Mouse (Mus musculus): ENCODE results near the gene Hk1.

Gene Hk1

DNA sequence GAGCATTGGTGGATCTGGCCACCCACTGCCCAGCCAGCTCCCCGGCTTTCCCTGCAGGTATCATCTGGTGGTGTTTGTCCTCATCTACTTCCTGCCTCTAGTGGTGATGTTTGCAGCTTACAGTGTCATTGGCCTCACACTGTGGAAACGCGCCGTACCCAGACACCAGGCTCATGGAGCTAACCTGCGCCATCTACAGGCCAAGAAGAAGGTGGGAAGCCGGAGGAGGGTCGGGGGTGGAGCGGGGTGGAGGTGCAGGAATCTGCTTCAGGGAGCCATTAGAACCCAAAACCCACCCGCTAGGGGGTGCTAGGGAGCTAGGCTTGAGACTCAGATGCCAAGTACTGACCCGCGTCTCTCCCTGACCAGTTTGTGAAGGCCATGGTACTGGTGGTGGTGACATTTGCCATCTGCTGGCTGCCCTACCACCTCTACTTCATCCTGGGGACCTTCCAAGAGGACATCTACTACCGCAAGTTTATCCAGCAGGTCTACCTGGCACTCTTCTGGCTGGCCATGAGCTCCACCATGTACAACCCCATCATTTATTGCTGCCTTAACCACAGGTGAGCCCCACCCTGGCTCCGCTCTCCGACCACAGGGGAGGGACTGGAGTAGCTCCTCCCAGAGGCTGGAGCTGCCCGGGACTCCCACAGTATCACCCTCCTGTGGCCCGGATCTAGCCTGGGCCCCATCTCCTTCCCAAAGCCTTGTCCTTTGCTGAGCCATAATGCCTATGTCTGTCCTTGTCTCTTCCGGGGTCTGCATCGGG lies 118.4 kb downstream of the Hk1 start:
- DNase-seq, result peak; percentile 67

DNA sequence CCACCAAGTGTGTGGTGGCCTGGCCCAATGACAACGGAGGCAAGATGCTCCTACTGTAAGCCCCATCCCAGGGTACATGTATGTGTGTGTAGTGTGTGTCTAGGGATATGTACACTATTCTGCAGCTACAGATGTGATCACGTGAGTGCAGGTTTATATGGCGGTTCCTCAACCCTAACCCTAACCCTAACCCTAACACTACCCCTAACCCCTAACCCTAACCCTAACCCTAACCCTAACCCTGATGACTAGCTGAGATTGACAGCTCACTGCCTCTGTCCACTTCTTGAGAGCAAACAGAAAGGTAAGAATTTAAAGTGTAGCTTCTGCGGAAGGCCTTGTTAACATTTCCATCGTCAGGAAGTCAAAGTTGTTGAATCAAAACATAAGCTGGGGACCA lies 121.4 kb downstream of the Hk1 start:
- no peak for DNase-seq

DNA sequence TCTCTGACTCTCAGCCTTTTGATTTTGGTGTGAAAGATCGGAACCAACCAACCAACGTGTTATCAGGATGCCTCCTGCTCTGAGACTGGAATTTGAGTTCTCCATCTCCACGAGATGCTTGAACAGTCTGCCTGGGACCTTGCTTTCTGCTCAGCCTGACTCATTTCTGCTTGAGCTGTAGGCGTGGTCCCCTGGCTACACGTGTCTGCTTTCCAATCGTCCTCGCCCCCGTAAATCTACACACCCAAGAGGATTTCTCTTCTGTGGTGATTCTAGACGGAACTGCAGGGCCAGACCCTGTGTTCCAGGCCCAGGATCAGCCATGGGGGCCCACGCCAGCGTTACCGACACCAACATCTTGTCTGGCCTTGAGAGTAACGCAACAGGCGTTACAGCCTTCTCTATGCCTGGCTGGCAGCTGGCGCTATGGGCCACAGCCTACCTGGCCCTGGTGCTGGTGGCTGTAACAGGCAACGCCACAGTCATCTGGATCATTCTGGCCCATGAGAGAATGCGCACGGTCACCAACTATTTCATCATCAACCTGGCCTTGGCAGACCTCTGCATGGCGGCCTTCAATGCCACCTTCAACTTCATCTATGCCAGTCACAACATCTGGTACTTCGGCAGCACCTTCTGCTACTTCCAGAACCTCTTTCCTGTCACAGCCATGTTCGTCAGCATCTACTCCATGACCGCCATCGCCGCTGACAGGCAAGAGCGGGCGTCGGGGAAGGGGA lies 127.0 kb downstream of the Hk1 start:
- DNase-seq, result no peak

DNA sequence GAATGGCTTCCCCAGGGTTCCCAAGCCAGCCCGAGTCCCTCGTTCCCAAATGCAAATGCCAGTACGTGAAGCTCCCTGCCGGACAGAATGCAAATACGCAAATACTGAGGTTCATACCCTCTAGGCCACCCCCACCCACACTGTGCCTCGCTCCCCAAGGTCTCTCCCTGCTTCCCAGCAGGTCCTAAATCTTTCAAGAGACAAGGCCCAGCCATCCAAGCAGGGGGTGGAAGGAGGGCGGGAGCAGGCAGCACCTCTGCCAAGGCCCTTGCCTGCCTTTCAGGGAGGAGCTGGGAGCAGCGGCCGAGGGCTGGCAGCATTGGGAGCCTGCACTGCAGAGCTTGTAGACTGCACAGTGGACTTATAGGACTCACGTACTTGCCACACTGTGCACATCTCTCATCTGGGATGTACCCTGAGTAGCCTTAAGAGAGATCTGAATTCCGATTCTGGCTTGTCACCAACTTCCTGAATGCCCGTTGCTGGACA lies 127.7 kb downstream of the Hk1 start, which contains the start of gene Tacr2:
TSS of gene Tacr2 (plus strand) at position 439 of the 489 bp plus-strand sequence.
- DNase-seq, result no peak

DNA sequence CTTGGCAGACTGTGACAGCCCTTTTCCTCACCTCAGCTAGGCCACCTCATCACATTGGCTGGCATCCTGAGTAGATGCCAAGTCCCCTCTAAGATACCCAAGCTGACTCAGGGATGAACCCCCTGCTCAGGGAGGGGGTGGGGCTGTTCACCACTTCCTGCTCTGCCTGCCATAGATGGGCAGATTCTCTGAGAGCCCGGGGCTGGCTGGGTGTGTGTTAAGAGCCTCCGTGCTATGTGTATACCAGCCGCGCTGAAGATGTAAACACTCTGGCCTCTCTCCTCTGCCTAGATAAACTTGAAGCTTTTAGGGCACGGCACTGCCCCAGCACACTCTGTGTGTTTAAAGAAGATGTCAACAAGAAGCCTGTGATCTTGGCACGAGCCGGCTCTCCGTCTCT lies 131.9 kb downstream of the Hk1 start:
- DNase-seq, result no peak

DNA sequence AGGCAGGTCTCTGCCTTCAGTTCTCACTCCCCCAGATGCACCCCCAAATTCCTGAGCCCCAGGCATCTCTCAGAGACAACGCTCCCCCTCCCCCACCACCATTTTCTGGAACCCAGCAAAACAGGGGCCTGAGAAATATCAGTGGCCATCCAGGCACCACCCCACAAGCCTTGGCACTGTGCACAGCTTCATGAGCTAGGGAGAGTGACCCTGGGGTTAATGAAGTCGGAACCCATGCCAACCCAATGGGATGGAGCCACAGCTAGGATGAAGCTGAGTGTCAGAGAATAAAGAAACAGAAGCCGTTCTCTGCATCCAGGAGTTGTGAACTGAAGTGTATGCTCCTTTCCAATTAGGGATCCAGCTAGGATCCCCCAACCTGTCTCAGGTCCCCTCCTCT lies 132.6 kb downstream of the Hk1 start:
- DNase-seq, result no peak

DNA sequence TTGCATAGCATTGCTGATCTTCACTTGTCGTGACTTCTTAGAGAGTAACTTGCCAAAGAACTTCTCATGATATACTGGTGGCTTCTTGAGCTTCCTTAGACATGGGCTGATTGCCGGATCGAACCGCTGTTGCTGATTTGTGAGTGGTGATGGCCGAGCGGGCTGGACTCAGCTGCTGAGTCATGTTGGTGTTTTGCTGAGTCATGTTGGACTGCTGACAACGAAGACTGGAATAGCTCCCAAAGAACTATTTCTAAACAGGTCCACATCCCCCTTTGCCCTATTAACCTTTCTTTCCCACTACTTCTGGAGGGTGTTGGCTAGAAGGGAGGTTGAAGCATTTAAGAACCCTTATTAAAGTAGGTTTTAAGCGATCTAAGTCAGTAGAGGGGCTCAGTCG lies 135.6 kb downstream of the Hk1 start:
- no peak for DNase-seq

DNA sequence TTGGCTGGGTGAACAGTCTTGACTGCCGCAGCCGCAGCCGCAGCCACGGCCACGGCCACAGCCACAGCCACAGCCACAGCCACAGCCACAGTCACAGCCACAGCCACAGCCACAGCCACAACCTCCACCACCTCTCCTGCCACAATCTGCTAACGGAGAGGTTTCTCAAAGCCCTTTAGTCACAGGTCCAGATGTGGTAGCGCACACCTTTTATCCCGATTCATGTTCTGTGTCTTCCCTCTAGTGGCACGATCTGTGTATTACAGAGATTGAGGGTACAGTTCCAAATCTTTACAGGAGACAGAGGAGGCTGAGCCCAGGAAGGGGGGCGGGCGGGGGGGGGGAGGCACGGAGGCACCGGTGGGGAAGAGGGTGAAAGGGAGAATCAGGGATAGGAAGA lies 136.8 kb downstream of the Hk1 start:
- peak; percentile 80 for DNase-seq

DNA sequence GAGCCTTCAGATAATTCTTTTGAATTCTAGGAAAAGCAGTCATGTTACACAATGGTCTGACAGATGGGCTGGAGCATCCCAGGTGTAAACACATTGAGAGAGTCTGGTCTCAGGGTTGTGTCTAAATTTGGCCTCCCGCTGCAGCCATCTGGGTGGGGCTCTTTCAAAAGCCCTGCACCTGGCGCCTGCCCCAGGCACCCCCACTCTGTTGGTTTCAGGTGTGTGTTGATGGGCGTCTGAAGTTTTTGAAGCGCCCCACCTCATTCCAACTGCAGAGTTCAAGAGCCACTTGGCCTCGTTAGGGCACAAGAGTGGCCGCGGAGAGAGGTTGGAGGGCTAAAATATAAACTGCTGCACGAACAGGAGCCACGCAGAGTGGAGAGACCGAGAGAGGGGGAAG lies 137.3 kb downstream of the Hk1 start:
- DNase-seq, result no peak

DNA sequence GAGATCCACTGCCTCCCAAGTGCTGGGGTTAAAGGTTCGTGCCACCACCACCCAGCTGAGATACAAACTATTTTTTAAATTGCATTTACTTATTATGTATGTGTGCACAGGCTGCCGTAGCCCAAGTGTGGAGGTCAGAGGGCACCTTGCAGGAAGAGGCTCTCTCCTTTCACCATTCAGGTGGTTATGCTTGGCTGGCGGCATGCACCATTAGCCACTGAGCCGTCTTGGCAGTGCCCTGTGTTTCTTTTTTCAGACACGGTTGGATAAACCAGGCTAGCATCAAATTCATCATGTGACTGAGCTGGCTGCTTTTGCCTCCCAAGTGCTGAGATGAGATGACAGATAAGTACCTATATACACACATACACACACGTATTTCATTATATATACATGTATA lies 140.4 kb downstream of the Hk1 start:
- DNase-seq, result peak; percentile 94

DNA sequence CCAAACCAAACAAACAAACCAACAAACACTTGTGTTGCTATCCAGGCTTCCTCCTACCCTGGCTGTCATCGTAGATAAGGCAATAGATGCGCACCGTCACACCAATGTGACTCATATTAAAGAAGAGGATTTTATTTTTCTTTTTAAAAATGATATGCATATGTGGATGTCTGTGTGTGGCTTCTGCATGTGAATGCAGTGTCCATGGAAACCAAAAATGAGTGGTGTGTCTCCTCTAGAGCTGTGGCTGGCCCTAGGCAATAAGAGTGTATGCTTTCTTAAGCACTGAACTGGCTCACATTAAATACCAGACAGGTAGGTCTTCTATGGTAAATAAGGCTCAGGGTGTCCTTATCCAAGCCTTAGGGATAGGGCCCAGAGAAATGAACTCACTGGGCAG lies 141.0 kb downstream of the Hk1 start:
- DNase-seq, result no peak

DNA sequence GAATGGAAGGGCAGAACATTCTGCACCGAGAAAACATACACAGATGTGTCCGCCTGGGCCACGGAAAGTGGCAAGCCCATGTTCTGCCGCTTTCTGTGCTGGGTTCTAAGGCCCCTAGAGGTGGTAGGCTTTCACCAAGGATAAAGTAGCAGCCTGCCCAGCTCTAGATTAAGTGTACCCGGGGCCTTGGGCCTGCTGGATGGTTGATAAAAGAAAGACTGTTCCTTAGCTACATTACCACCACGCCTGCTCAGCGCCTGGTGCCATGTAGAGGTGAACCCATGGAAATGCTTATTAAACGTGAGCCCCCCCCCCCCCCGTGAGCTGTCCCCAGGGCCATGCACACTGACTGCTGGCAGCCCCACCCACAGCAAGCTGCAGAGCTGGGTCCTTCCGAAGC lies 142.5 kb downstream of the Hk1 start:
- DNase-seq, result no peak

DNA sequence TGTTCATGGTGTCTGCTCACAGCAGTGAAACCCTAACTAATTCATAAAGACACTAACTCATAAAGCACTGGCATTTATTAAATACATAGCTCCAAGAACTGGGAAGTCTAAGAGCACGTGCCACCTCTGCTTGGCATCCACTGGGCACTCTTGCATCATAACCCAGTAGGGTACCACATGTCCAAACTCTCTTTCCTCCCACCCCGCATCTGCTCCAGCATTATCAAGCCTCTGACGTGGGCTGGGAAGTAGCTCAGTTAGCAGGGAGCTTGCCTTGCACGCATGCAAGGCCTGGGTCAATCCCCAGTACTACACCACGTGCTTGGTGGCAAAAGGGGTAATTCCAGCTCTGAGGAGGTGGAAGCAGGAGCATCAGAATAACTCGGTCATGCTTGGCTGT lies 143.5 kb downstream of the Hk1 start:
- no peak for DNase-seq

DNA sequence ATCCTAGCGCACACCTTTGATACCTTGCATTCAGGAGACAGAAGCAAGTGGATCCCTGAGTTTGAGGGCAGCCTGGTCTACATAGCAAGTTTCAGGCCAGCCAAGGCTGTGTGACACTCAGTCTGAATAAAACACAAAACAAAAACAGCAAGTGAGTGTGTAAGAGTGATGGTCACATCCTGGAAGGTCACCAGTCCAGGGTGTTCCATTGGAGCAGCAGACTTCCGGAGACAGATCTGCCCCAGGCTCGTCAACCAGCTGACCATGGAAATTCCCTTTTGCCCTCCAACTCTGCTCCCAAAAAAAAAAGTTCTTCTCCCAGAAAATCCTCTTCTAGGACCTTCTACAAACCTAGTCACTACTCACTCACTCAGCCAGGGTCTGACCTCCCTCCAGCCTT lies 147.9 kb downstream of the Hk1 start:
- DNase-seq, result peak; percentile 57

DNA sequence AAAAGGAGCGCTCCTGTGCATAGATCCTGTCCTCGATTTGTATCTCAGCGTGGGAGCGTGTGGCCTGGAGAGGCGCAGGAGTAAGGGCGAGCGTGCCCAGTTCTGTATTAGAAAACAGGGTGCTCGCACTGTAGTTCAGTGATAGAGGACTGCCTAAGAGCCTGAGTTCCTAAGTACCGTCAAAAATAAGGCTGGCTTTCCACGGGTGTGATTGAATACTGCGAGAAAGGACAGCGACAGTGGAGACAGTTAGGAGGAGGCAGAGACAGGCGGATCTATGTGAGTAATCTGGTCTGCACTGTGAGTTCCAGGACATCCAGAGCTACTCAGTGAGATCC lies 148.3 kb downstream of the Hk1 start:
- DNase-seq, result no peak

DNA sequence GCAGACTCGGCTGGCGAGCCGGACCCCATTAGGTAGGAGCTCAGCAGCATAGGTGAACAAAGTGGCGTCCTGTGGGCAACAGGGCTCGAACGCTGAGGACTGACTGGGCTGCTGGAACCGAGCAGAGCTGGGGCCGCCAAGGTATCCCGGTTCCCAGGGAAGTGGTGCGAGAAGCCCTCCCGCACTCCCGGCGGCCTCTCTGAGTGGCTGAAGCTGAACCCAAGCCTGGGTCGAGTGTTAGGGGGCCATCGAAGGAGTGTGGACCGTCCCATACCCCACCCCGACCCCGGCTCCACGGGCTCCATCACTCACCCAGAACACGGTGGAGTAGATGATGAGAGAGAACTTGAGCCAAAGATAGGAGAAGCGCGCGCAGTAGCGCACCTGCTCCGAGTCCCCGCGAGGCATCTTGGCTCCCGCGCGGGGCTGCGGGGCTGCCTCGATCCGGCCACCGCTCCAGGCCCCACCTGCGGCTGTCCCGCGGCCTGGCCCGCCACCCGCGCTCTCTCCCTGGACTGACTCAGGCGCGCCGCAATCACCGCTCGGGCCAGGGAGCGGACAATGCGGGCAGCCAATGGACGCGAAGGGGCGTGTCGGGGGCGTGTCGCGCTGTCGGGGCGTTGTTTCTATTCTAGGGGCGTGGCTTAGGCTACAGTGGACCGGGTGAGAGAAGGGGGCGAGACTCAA lies 148.9 kb downstream of the Hk1 start, which contains the start of gene Tspan15:
TSS of gene Tspan15 (minus strand) at position 544 of the 687 bp plus-strand sequence.
- DNase-seq, result peak; percentile 96

DNA sequence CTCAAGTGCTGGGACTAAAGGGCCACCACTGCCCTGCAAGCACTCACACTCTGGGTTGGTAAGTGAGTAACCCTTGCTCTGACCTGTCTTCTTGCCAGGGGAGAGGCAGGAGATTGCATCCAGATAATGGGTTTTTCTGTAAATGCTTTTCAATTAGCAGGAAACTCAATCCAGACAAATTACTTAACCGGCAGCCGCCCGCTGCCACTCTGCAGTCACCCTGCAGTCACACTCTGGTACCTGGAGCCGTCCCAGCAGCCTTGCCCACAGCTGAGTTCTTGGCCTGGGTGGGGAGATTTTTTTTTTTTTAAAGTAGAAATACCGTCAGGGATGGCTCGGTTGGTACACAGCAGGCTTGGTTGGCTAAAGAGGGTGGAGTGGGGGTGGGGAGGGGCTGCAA lies 151.6 kb downstream of the Hk1 start:
- no peak for DNase-seq

DNA sequence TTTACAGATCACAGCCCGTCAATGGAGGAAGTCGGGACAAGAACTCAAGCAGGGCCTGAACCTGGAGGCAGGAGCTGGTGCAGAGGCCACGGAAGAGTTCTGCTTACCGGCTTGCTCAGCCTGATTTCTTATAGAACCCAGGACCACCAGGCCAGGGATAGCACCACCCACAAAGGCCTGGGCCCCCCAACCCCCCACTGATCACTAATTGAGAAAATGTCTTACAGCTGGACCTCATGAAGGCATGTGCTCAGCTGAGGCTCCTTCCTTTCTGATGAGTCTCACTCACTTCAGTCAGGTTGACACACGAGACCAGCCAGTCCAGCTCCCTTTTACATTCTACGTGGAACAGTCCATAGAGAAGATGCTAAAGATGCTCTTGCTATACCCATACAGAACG lies 153.9 kb downstream of the Hk1 start:
- DNase-seq, result no peak

DNA sequence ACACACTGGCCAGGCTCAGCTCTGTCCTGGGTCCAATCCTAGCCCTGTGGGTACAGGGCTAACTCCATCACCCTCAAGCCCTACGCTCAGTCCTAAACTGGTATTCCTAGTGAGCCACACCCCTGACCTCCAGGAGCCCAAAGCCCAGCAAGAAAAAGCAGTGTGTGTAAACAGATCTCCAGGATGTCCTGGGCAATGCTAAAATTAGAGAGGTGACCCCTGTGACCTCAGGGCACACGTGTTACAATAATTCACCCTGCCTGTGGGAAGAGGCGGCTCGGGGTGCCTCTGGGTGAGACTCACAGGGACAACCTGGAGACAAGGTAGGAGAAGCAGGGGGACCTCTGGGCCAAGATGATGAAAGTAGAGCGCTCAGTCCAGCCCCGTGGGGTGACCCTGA lies 155.5 kb downstream of the Hk1 start:
- peak; percentile 68 for DNase-seq

DNA sequence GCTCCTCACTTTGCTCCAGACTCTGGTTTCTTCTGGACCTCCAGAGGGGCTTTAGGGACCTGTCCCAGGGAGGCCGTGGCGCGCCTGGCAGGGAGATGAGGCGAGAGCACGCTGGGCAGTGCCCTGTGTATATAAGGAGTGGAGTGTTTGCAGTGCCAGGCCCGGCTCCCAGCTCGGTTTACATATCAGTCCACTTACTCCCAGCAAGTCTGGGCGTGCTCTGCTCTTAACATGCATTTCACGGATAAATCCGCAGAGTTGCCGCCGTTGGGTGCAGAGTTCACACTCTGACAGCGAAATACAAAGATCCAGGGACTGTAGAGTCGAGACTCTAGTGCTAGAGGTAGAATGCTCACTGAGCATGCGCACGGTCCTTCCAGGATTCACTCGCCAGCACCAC lies 156.9 kb downstream of the Hk1 start:
- DNase-seq, result no peak

DNA sequence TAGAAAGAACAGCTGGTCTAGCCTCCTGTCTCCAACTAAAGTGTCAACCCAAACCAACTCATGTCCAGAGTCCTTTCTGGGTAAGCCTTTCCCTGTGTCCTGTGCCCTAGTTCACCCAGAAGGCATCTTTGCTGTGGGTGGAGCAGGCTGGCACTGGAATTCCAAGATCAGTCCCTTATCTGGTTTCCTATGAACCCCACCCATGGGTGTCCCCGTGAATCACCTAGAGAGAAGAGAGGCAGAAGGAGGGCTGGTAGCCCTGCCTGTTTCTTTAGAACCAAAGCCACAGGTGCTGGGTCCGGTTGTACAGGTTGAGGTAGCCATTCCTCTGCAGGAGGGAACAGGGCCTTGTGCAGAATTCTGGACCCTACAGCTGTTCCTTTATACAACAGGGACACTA lies 158.1 kb downstream of the Hk1 start:
- no peak for DNase-seq

DNA sequence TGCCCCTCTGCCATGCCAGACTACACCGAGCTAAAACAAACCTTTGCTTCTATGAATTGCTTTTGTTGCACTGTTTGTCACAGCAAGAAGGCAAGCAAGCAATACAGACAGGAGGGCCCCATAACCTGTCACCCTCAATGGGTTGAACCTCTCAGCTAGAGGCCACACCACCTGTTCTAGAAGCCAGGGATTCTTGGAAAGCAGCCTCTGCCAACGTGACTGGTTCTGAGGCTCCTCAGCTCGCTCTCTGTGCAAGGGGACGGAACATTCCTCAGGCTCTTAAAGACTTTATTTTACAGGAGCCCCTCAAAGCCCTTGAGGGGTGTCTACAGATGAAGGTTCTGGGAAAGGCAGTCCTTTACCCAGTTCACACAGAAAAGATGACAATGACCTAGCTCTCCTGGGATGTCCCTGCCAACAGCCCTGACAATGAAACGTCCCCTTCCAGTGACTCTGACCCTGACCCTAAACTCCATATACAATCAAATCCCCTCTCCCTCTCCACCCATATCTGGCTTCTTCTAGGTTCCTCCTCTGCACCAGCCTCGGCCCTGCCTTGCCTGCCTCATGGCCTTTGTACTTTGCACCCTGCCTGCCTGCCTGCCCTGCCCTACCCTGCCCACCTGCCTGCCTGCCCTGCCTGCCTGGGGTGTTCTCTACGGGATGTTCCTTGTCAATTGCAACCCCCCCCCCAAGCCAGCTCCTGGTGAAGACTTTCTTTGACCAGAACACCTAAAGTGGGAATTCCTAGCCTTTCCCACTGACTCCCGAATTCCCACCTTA lies 158.8 kb downstream of the Hk1 start:
- DNase-seq, result peak; percentile 71

All from kidney, adult 9 months (tissue).